Mouse (Mus musculus): ENCODE data around the gene Clstn3. TPM values are rescaled to one million over a fixed set of nuclear protein-coding genes. Genes with fewer than 3 reads are reported as not detected.
"Not testable (repeated sequence)": the region's sequence is repeated elsewhere in the genome, so short reads cannot be mapped to it uniquely, and the experiment has no call there.

Gene Clstn3
- polyA plus RNA-seq (2012; rRNA removed), result 280 TPM in 2 replicates

- TF ChIP-seq CTCF (IDR thresholded peaks at IDR 0.05; ENCODE audit: extremely low read depth, insufficient read depth, low read length) (no peak), POLR2A (IDR thresholded peaks at IDR 0.05; ENCODE audit: extremely low read depth, insufficient read depth, low read length) (peak; percentile 98)
- Histone ChIP-seq H3K4me1 (ENCODE audit: control insufficient read depth, insufficient read depth, low read length) (peaks cover 7% of the 10 kb centered on the region), H3K27ac (ENCODE audit: insufficient read depth, low read length) (peak within 1 kb of the TSS; percentile 76), H3K4me3 (ENCODE audit: insufficient read depth, low read length) (peak within 1 kb of the TSS; percentile 89)
Observed at GRCm38 (mm10) chr6:124464305-124465271, at the start of gene Clstn3. Gene Clstn3 (minus strand): TSS chr6:124464794.

- Histone ChIP-seq H3K4me1 (ENCODE audit: control insufficient read depth, insufficient read depth, low read length) (no peaks in the 10 kb centered on the region), H3K4me3 (ENCODE audit: insufficient read depth, low read length) (peak within 1 kb of the TSS; percentile 22; the same call in 1 of the 2 replicates), H3K27ac (ENCODE audit: insufficient read depth, low read length) (no peak within 1 kb of the TSS)
- TF ChIP-seq POLR2A (IDR thresholded peaks at IDR 0.05; ENCODE audit: extremely low read depth, insufficient read depth, low read length) (no peak), CTCF (IDR thresholded peaks at IDR 0.05; ENCODE audit: extremely low read depth, insufficient read depth, low read length) (peak; percentile 65)
Observed at GRCm38 (mm10) chr6:124512355-124512836, 47.8 kb upstream of the Clstn3 start, which contains the start of gene C1ra. Gene C1ra (plus strand): TSS chr6:124512405.

- Histone ChIP-seq H3K27ac (ENCODE audit: insufficient read depth, low read length) (no peak overlapping the region), H3K4me3 (ENCODE audit: insufficient read depth, low read length) (no peak overlapping the region), H3K4me1 (ENCODE audit: control insufficient read depth, insufficient read depth, low read length) (no peaks in the 10 kb centered on the region)
- TF ChIP-seq CTCF (IDR thresholded peaks at IDR 0.05; ENCODE audit: extremely low read depth, insufficient read depth, low read length) (no peak), POLR2A (IDR thresholded peaks at IDR 0.05; ENCODE audit: extremely low read depth, insufficient read depth, low read length) (no peak)
Observed at GRCm38 (mm10) chr6:124511936-124512335, 47.3 kb upstream of the Clstn3 start.

GRCm38 (mm10) chr6:124509192-124509591 lies 44.6 kb upstream of the Clstn3 start:
- H3K27ac ChIP-seq (ENCODE audit: insufficient read depth, low read length); H3K4me1 ChIP-seq (ENCODE audit: control insufficient read depth, insufficient read depth, low read length); H3K4me3 ChIP-seq (ENCODE audit: insufficient read depth, low read length): not testable (repeated sequence)

- no peak overlapping the region for H3K27ac ChIP-seq (ENCODE audit: insufficient read depth, low read length)
- no peak for TF ChIP-seq POLR2A (IDR thresholded peaks at IDR 0.05; ENCODE audit: extremely low read depth, insufficient read depth, low read length)
- no peak for TF ChIP-seq CTCF (IDR thresholded peaks at IDR 0.05; ENCODE audit: extremely low read depth, insufficient read depth, low read length)
- H3K4me3 ChIP-seq (ENCODE audit: insufficient read depth, low read length), result no peak overlapping the region
- H3K4me1 ChIP-seq (ENCODE audit: control insufficient read depth, insufficient read depth, low read length), result no peaks in the 10 kb centered on the region
Observed at GRCm38 (mm10) chr6:124508292-124508691, 43.7 kb upstream of the Clstn3 start.

- Histone ChIP-seq H3K4me3 (ENCODE audit: insufficient read depth, low read length) (no peak overlapping the region), H3K27ac (ENCODE audit: insufficient read depth, low read length) (no peak overlapping the region), H3K4me1 (ENCODE audit: control insufficient read depth, insufficient read depth, low read length) (no peaks in the 10 kb centered on the region)
- TF ChIP-seq CTCF (IDR thresholded peaks at IDR 0.05; ENCODE audit: extremely low read depth, insufficient read depth, low read length), result no peak
- no peak for TF ChIP-seq POLR2A (IDR thresholded peaks at IDR 0.05; ENCODE audit: extremely low read depth, insufficient read depth, low read length)
Observed at GRCm38 (mm10) chr6:124506991-124507390, 42.4 kb upstream of the Clstn3 start.

- H3K4me1 ChIP-seq (ENCODE audit: control insufficient read depth, insufficient read depth, low read length), result no peaks in the 10 kb centered on the region
- H3K4me3 ChIP-seq (ENCODE audit: insufficient read depth, low read length), result no peak overlapping the region
- no peak overlapping the region for H3K27ac ChIP-seq (ENCODE audit: insufficient read depth, low read length)
- TF ChIP-seq POLR2A (IDR thresholded peaks at IDR 0.05; ENCODE audit: extremely low read depth, insufficient read depth, low read length) (no peak), CTCF (IDR thresholded peaks at IDR 0.05; ENCODE audit: extremely low read depth, insufficient read depth, low read length) (no peak)
Observed at GRCm38 (mm10) chr6:124505028-124505427, 40.4 kb upstream of the Clstn3 start.

GRCm38 (mm10) chr6:124502021-124502420 lies 37.4 kb upstream of the Clstn3 start:
- TF ChIP-seq CTCF (IDR thresholded peaks at IDR 0.05; ENCODE audit: extremely low read depth, insufficient read depth, low read length) (no peak), POLR2A (IDR thresholded peaks at IDR 0.05; ENCODE audit: extremely low read depth, insufficient read depth, low read length) (no peak)
- no peak overlapping the region for H3K4me3 ChIP-seq (ENCODE audit: insufficient read depth, low read length)

GRCm38 (mm10) chr6:124501473-124501872 lies 36.9 kb upstream of the Clstn3 start:
- Histone ChIP-seq H3K27ac (ENCODE audit: insufficient read depth, low read length) (no peak overlapping the region), H3K4me3 (ENCODE audit: insufficient read depth, low read length) (no peak overlapping the region), H3K4me1 (ENCODE audit: control insufficient read depth, insufficient read depth, low read length) (no peaks in the 10 kb centered on the region)
- no peak for TF ChIP-seq POLR2A (IDR thresholded peaks at IDR 0.05; ENCODE audit: extremely low read depth, insufficient read depth, low read length)
- no peak for TF ChIP-seq CTCF (IDR thresholded peaks at IDR 0.05; ENCODE audit: extremely low read depth, insufficient read depth, low read length)

More at GRCm38 (mm10) chr6:124502021-124502420, 37.4 kb upstream of the Clstn3 start:
- no peak overlapping the region for H3K27ac ChIP-seq (ENCODE audit: insufficient read depth, low read length)
- no peaks in the 10 kb centered on the region for H3K4me1 ChIP-seq (ENCODE audit: control insufficient read depth, insufficient read depth, low read length)

Data from cortical plate, adult 2 months (tissue).